Mouse (Mus musculus) cerebellum, adult 2 months (tissue): ENCODE measurements around the gene Pik3r1.

ENCODE experiments used
- CTCF ChIP-seq: fragments of 200-500 bp; IDR thresholded peaks from 2 replicates; pipeline ENCODE4 v1.5.1; 2011; ENCODE audit warnings: low read depth, mild to moderate bottlenecking, control low read depth, low read length, moderate library complexity, borderline replicate concordance; ENCODE audit not compliant: insufficient read depth
- POLR2A ChIP-seq: fragments of 200-500 bp; IDR thresholded peaks from 2 replicates; pipeline ENCODE4 v1.6.1; 2011; ENCODE audit warnings: low read length, control low read depth, borderline replicate concordance; ENCODE audit not compliant: insufficient read depth

GRCm38 (mm10) chr13:101799318-101799717 lies 31.3 kb upstream of the Pik3r1 start:
- no peak for TF ChIP-seq CTCF
- no peak for TF ChIP-seq POLR2A
